Mouse (Mus musculus): ENCODE measurements around the gene Plxdc1. TPM values are rescaled to one million over a fixed set of nuclear protein-coding genes. Genes with fewer than 3 reads are reported as not detected.

The Plxdc1 gene
- polyA plus RNA-seq, 1 experiment from 2014 or later, result 1.7 TPM

DNA sequence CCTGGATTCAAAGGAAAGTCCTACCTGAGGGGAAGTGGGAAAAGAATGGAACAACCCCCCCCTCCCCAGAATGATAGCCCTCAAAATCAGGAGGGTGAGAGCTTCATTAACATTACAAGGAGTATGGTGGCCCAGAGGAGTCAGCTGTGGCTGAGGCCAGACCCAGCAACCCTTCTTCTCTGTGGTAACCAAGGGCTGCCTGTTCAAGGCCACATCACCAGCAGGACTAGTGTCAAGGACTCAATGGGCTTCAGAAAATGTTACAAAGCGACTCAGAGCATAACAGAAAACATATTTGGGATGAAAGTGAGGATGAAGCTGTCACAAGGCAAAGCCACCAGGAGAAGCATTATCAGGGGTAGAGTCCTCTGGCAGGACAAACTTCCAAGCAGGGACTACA lies 52.7 kb downstream of the Plxdc1 start:
- 82% methylated on average over 1 of the region's 1 CpGs for WGBS

GRCm38 (mm10) chr11:97928905-97929304 lies 57.3 kb downstream of the Plxdc1 start:
- H3K27ac ChIP-seq (ENCODE audit: low read depth, low read length), result no peak overlapping the region
- no peak overlapping the region for H3K9ac ChIP-seq (ENCODE audit: low read depth, low read length)
- no peak overlapping the region for H3K4me2 ChIP-seq (replicated peaks; ENCODE audit: low read depth, low read length)
- H3K9me3 ChIP-seq (ENCODE audit: control insufficient read depth, low read length), result no peaks in the 10 kb centered on the region; the same call in 1 of the 2 replicates
- no peaks in the 10 kb centered on the region for H3K36me3 ChIP-seq (ENCODE audit: control insufficient read depth, insufficient read depth, low read length)
- H3K4me3 ChIP-seq (ENCODE audit: low read length), result no peak overlapping the region
- ATAC-seq (ENCODE audit: low FRiP score, low TSS enrichment), result no peak
- H3K27me3 ChIP-seq (ENCODE audit: control insufficient read depth, insufficient read depth, low read length), result no peaks in the 10 kb centered on the region
- H3K4me1 ChIP-seq (ENCODE audit: control insufficient read depth, insufficient read depth, low read length), result no peaks in the 10 kb centered on the region
- 57% methylated on average over 4 of the region's 4 CpGs for WGBS

More for the DNA sequence above, 52.7 kb downstream of the Plxdc1 start:
- no peak overlapping the region for H3K27ac ChIP-seq (ENCODE audit: low read depth, low read length)
- H3K9ac ChIP-seq (ENCODE audit: low read depth, low read length), result no peak overlapping the region
- no peak overlapping the region for H3K4me2 ChIP-seq (replicated peaks; ENCODE audit: low read depth, low read length)
- no peaks in the 10 kb centered on the region for H3K36me3 ChIP-seq (ENCODE audit: control insufficient read depth, insufficient read depth, low read length)
- no peaks in the 10 kb centered on the region; the same call in 1 of the 2 replicates for H3K9me3 ChIP-seq (ENCODE audit: control insufficient read depth, low read length)
- no peaks in the 10 kb centered on the region for H3K4me1 ChIP-seq (ENCODE audit: control insufficient read depth, insufficient read depth, low read length)
- H3K4me3 ChIP-seq (ENCODE audit: low read length), result no peak overlapping the region
- H3K27me3 ChIP-seq (ENCODE audit: control insufficient read depth, insufficient read depth, low read length), result no peaks in the 10 kb centered on the region
- ATAC-seq (ENCODE audit: low FRiP score, low TSS enrichment), result no peak

GRCm38 (mm10) chr11:97924217-97924616 lies 62.0 kb downstream of the Plxdc1 start:
- no peak overlapping the region for H3K27ac ChIP-seq (ENCODE audit: low read depth, low read length)
- WGBS, result 92% methylated on average over 10 of the region's 10 CpGs
- 0 out of 2 replicates have a peak, but pooled peaks cover 4% of the 10 kb centered on the region for H3K4me1 ChIP-seq (ENCODE audit: control insufficient read depth, insufficient read depth, low read length)

GRCm38 (mm10) chr11:97923639-97924038 lies 62.6 kb downstream of the Plxdc1 start:
- H3K36me3 ChIP-seq (ENCODE audit: control insufficient read depth, insufficient read depth, low read length), result no peaks in the 10 kb centered on the region
- no peak overlapping the region for H3K4me3 ChIP-seq (ENCODE audit: low read length)
- H3K27ac ChIP-seq (ENCODE audit: low read depth, low read length), result no peak overlapping the region
- no peaks in the 10 kb centered on the region for H3K27me3 ChIP-seq (ENCODE audit: control insufficient read depth, insufficient read depth, low read length)
- no peak overlapping the region for H3K4me2 ChIP-seq (replicated peaks; ENCODE audit: low read depth, low read length)
- no peak overlapping the region for H3K9ac ChIP-seq (ENCODE audit: low read depth, low read length)
- ATAC-seq (ENCODE audit: low FRiP score, low TSS enrichment), result no peak
- 71% methylated on average over 9 of the region's 9 CpGs for whole genome bisulfite sequencing
- no peaks in the 10 kb centered on the region for H3K9me3 ChIP-seq (ENCODE audit: control insufficient read depth, low read length)
- H3K4me1 ChIP-seq (ENCODE audit: control insufficient read depth, insufficient read depth, low read length), result 0 out of 2 replicates have a peak, but pooled peaks cover 4% of the 10 kb centered on the region

More at GRCm38 (mm10) chr11:97924217-97924616, 62.0 kb downstream of the Plxdc1 start:
- Histone ChIP-seq H3K9me3 (ENCODE audit: control insufficient read depth, low read length) (no peaks in the 10 kb centered on the region), H3K36me3 (ENCODE audit: control insufficient read depth, insufficient read depth, low read length) (no peaks in the 10 kb centered on the region), H3K27me3 (ENCODE audit: control insufficient read depth, insufficient read depth, low read length) (no peaks in the 10 kb centered on the region), H3K4me3 (ENCODE audit: low read length) (no peak overlapping the region), H3K4me2 (replicated peaks; ENCODE audit: low read depth, low read length) (no peak overlapping the region), H3K9ac (ENCODE audit: low read depth, low read length) (no peak overlapping the region)
- no peak for ATAC-seq (ENCODE audit: low FRiP score, low TSS enrichment)

- H3K4me3 ChIP-seq (ENCODE audit: low read length), result no peak overlapping the region
- no peaks in the 10 kb centered on the region for H3K9me3 ChIP-seq (ENCODE audit: control insufficient read depth, low read length)
- no peak overlapping the region for H3K9ac ChIP-seq (ENCODE audit: low read depth, low read length)
- H3K27ac ChIP-seq (ENCODE audit: low read depth, low read length), result no peak overlapping the region
- WGBS, result 85% methylated on average over 6 of the region's 6 CpGs
- H3K4me2 ChIP-seq (replicated peaks; ENCODE audit: low read depth, low read length), result no peak overlapping the region
- no peaks in the 10 kb centered on the region for H3K27me3 ChIP-seq (ENCODE audit: control insufficient read depth, insufficient read depth, low read length)
- ATAC-seq (ENCODE audit: low FRiP score, low TSS enrichment), result no peak
- H3K4me1 ChIP-seq (ENCODE audit: control insufficient read depth, insufficient read depth, low read length), result no peaks in the 10 kb centered on the region
- no peaks in the 10 kb centered on the region for H3K36me3 ChIP-seq (ENCODE audit: control insufficient read depth, insufficient read depth, low read length)
Measured at GRCm38 (mm10) chr11:97915974-97916503, 70.2 kb downstream of the Plxdc1 start.

DNA sequence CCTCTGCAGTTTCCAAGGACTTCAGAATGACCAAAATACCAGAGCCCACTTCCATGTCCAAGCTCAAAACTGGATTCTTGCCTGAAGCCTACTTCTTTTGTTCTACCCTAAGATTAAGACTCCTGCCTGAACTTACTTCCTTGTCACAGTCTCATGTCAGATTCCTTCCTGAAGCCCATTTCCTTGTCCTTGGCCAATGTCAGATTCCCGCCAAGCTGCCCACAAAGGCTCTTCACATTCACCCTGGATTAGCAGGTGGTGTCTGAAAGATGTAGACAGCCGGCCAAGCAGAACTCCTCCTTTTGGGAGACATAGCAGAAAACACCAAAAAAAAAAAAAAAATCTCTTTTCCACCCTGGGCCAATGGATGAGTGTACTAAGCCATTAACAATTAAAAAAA lies 70.8 kb downstream of the Plxdc1 start:
- H3K27ac ChIP-seq (ENCODE audit: low read depth, low read length), result no peak overlapping the region

GRCm38 (mm10) chr11:97913111-97913510 lies 73.1 kb downstream of the Plxdc1 start:
- Histone ChIP-seq H3K4me2 (replicated peaks; ENCODE audit: low read depth, low read length) (no peak overlapping the region), H3K4me1 (ENCODE audit: control insufficient read depth, insufficient read depth, low read length) (no peaks in the 10 kb centered on the region), H3K27ac (ENCODE audit: low read depth, low read length) (no peak overlapping the region), H3K4me3 (ENCODE audit: low read length) (no peak overlapping the region), H3K9me3 (ENCODE audit: control insufficient read depth, low read length) (no peaks in the 10 kb centered on the region), H3K36me3 (ENCODE audit: control insufficient read depth, insufficient read depth, low read length) (no peaks in the 10 kb centered on the region), H3K27me3 (ENCODE audit: control insufficient read depth, insufficient read depth, low read length) (no peaks in the 10 kb centered on the region), H3K9ac (ENCODE audit: low read depth, low read length) (no peak overlapping the region)
- 86% methylated on average over 14 of the region's 14 CpGs for WGBS
- ATAC-seq (ENCODE audit: low FRiP score, low TSS enrichment), result no peak

More for the DNA sequence above, 70.8 kb downstream of the Plxdc1 start:
- Histone ChIP-seq H3K36me3 (ENCODE audit: control insufficient read depth, insufficient read depth, low read length) (no peaks in the 10 kb centered on the region), H3K4me2 (replicated peaks; ENCODE audit: low read depth, low read length) (no peak overlapping the region), H3K9ac (ENCODE audit: low read depth, low read length) (no peak overlapping the region), H3K4me1 (ENCODE audit: control insufficient read depth, insufficient read depth, low read length) (no peaks in the 10 kb centered on the region), H3K27me3 (ENCODE audit: control insufficient read depth, insufficient read depth, low read length) (no peaks in the 10 kb centered on the region), H3K4me3 (ENCODE audit: low read length) (no peak overlapping the region), H3K9me3 (ENCODE audit: control insufficient read depth, low read length) (no peaks in the 10 kb centered on the region)
- ATAC-seq (ENCODE audit: low FRiP score, low TSS enrichment), result no peak
- WGBS, result 85% methylated on average over 2 of the region's 2 CpGs

DNA sequence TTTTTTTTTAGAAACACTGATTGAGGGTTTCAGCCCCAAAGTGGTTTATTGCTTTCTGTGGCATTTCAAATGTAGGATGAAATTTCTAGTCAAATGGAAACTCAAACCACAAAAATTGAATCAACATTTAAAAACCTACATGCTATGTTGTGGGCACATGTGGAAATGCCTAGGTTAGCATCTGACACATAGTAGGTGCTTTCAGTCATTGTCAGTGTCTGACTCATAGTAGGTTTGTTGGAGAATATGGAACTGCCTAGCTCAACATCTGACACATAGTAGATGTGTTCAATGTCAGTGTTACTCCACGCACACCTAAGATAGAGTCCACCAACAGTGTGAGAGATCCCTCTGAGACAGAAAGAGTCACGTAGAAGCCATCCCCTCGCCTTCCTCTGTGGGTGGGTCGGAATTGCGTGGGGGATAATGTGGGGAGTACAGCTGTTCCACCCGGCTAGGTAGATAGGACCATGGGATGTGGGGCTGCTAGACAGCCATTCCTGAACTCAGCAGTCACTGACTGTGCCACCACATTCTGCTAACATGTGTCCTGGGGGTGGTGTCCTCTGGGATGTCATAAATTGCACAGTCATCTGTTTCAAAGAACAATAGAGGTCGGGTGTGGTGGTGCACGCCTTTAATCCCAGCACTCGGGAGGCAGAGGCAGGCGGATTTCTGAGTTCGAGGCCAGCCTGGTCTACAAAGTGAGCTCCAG lies 77.5 kb downstream of the Plxdc1 start:
- WGBS, result 88% methylated on average over 11 of the region's 11 CpGs
- Histone ChIP-seq H3K36me3 (ENCODE audit: control insufficient read depth, insufficient read depth, low read length) (no peaks in the 10 kb centered on the region), H3K4me3 (ENCODE audit: low read length) (no peak overlapping the region), H3K4me1 (ENCODE audit: control insufficient read depth, insufficient read depth, low read length) (no peaks in the 10 kb centered on the region), H3K4me2 (replicated peaks; ENCODE audit: low read depth, low read length) (no peak overlapping the region), H3K9me3 (ENCODE audit: control insufficient read depth, low read length) (no peaks in the 10 kb centered on the region), H3K9ac (ENCODE audit: low read depth, low read length) (no peak overlapping the region), H3K27ac (ENCODE audit: low read depth, low read length) (no peak overlapping the region), H3K27me3 (ENCODE audit: control insufficient read depth, insufficient read depth, low read length) (no peaks in the 10 kb centered on the region)
- ATAC-seq (ENCODE audit: low FRiP score, low TSS enrichment), result no peak

GRCm38 (mm10) chr11:97907935-97908334 lies 78.3 kb downstream of the Plxdc1 start:
- H3K4me1 ChIP-seq (ENCODE audit: control insufficient read depth, insufficient read depth, low read length), result no peaks in the 10 kb centered on the region
- 84% methylated on average over 5 of the region's 5 CpGs for WGBS
- H3K27me3 ChIP-seq (ENCODE audit: control insufficient read depth, insufficient read depth, low read length), result no peaks in the 10 kb centered on the region
- H3K4me2 ChIP-seq (replicated peaks; ENCODE audit: low read depth, low read length), result no peak overlapping the region
- no peaks in the 10 kb centered on the region for H3K36me3 ChIP-seq (ENCODE audit: control insufficient read depth, insufficient read depth, low read length)
- no peak overlapping the region for H3K27ac ChIP-seq (ENCODE audit: low read depth, low read length)
- no peak for ATAC-seq (ENCODE audit: low FRiP score, low TSS enrichment)
- no peak overlapping the region for H3K4me3 ChIP-seq (ENCODE audit: low read length)
- no peak overlapping the region for H3K9ac ChIP-seq (ENCODE audit: low read depth, low read length)
- H3K9me3 ChIP-seq (ENCODE audit: control insufficient read depth, low read length), result no peaks in the 10 kb centered on the region

Data from kidney, embryonic 14.5 days (tissue).